Mouse (Mus musculus): ENCODE measurements at regions not wholly inside any gene's neighbourhood (a gene's known extent, or its start where the extent isn't known, plus 50 kb on each side); places are given as distances from the start of the nearest gene placed in this dataset.

DNA sequence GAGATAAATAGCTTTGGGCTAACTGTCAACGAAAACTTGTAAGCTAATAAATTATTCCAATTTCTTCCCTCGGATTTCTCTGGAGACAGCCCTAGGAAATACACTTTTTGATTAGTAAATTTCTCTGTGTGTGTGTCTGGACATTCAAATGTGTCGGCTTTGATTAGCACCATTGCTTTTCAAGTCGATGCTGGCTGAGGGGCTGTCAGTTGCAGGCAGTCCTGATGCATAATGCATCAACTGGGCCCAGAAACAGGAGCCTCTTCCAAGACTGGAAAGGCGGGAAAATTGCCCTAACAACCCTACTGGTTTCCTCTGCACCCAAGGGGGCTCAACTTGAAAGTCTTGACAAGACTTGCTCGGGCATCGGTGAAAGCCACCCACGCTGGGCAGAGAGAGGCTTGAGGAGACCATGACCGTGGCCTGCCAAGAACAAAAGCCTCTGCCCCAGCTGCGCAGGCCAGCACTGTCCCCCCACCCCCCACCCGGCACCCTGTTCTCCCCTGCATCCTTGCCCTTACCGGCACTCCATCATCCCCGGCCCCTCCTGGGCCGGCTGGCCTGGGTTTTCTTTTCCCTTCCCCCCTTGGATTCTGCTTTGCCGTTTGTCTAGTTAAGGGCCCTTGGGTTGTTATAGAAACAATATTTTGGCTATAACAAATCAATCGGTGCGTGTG, 108.1 kb upstream of the Tbca start:
- 46% methylated on average over 17 of the region's 17 CpGs for WGBS (ENCODE audit: insufficient replicate concordance)
- ATAC-seq (ENCODE audit: insufficient read depth) (no peak), DNase-seq (ENCODE audit: low read depth in 3 of 3, low spot score in 3 of 3) (no peak)
- Histone ChIP-seq H3K4me1 (replicated peaks; ENCODE audit: control insufficient read depth in 2 of 2, insufficient read depth in 2 of 2, low read length in 1 of 2) (no peaks in the 10 kb centered on the region), H3K9me3 (ENCODE audit: control insufficient read depth, low read length) (no peaks in the 10 kb centered on the region), H3K36me3 (replicated peaks; ENCODE audit: control insufficient read depth, insufficient read depth, low read depth) (no peaks in the 10 kb centered on the region), H3K4me3 (ENCODE audit: insufficient read depth in 1 of 2, low read depth in 2 of 2, low read length in 2 of 2) (no peak overlapping the region), H3K27ac (no peak overlapping the region), H3K4me2 (ENCODE audit: low read depth) (no peak overlapping the region), H3K27me3 (ENCODE audit: control insufficient read depth, insufficient read depth, low read length) (no peaks in the 10 kb centered on the region), H3K9ac (replicated peaks) (no peak overlapping the region)
- no peak for TF ChIP-seq EP300 (IDR thresholded peaks at IDR 0.05; ENCODE audit: low read depth)
- TF ChIP-seq CTCF (IDR thresholded peaks at IDR 0.05; ENCODE audit: low read depth) = no peak

DNA sequence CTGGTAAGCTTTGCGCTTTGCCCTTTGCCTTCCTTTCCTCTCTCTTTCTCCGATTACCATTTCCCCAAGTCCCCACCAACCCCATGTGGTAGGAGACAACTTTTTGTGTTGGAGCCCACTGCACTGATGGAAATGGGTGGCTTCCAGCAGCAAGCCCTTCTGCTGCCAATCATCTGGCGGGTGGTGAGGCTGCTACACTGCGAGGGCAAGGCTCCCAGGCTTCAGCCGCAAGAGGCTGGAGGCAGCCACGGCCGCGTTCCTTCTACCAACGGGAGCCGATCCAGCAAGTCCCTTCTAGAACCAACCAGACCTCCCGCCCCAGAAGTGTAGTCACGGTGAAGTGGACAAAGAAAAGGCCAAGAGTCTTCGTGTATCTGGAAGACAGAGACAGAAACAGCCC, 107.1 kb upstream of the Tbca start:
- no peak overlapping the region for H3K9ac ChIP-seq (replicated peaks)
- H3K27me3 ChIP-seq (ENCODE audit: control insufficient read depth, insufficient read depth, low read length) = no peaks in the 10 kb centered on the region
- H3K36me3 ChIP-seq (replicated peaks; ENCODE audit: control insufficient read depth, insufficient read depth, low read depth) = no peaks in the 10 kb centered on the region
- no peaks in the 10 kb centered on the region for H3K9me3 ChIP-seq (ENCODE audit: control insufficient read depth, low read length)
- no peak overlapping the region for H3K4me2 ChIP-seq (ENCODE audit: low read depth)
- 77% methylated on average over 13 of the region's 13 CpGs for WGBS (ENCODE audit: insufficient replicate concordance)
- ATAC-seq (ENCODE audit: insufficient read depth) (no peak), DNase-seq (ENCODE audit: low read depth in 3 of 3, low spot score in 3 of 3) (no peak)
- TF ChIP-seq EP300 (IDR thresholded peaks at IDR 0.05; ENCODE audit: low read depth) = no peak
- no peak for TF ChIP-seq CTCF (IDR thresholded peaks at IDR 0.05; ENCODE audit: low read depth)
- no peaks in the 10 kb centered on the region for H3K4me1 ChIP-seq (replicated peaks; ENCODE audit: control insufficient read depth in 2 of 2, insufficient read depth in 2 of 2, low read length in 1 of 2)
- H3K27ac ChIP-seq = no peak overlapping the region
- H3K4me3 ChIP-seq (ENCODE audit: insufficient read depth in 1 of 2, low read depth in 2 of 2, low read length in 2 of 2) = no peak overlapping the region

DNA sequence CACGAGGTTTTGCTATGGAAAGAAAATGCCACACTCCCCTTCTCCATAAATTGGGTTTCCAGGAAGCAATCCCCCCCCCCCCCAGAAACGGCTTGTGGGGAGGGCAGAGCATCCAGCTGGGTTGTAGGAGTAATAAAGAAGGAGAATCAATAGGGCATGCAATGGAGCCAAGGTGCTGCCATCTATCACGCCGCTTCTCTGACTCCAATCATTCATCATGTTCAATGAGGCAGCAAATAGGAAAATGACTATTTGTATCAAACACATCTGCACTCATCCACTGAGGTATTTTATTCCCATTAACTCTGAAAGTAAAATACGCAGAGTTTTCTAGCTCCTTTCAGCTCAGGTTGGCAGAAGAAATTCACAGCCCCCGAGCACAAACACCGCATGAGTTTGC, 103.5 kb upstream of the Tbca start:
- Histone ChIP-seq H3K27ac (no peak overlapping the region), H3K9me3 (ENCODE audit: control insufficient read depth, low read length) (no peaks in the 10 kb centered on the region), H3K9ac (replicated peaks) (no peak overlapping the region), H3K36me3 (replicated peaks; ENCODE audit: control insufficient read depth, insufficient read depth, low read depth) (no peaks in the 10 kb centered on the region), H3K27me3 (ENCODE audit: control insufficient read depth, insufficient read depth, low read length) (no peaks in the 10 kb centered on the region), H3K4me1 (replicated peaks; ENCODE audit: control insufficient read depth in 2 of 2, insufficient read depth in 2 of 2, low read length in 1 of 2) (no peaks in the 10 kb centered on the region), H3K4me2 (ENCODE audit: low read depth) (no peak overlapping the region), H3K4me3 (ENCODE audit: insufficient read depth in 1 of 2, low read depth in 2 of 2, low read length in 2 of 2) (no peak overlapping the region)
- no peak for DNase-seq (ENCODE audit: low read depth in 3 of 3, low spot score in 3 of 3)
- WGBS (ENCODE audit: insufficient replicate concordance) = 60% methylated on average over 7 of the region's 7 CpGs
- TF ChIP-seq CTCF (IDR thresholded peaks at IDR 0.05; ENCODE audit: low read depth) (no peak), EP300 (IDR thresholded peaks at IDR 0.05; ENCODE audit: low read depth) (no peak)
- no peak for ATAC-seq (ENCODE audit: insufficient read depth)

DNA sequence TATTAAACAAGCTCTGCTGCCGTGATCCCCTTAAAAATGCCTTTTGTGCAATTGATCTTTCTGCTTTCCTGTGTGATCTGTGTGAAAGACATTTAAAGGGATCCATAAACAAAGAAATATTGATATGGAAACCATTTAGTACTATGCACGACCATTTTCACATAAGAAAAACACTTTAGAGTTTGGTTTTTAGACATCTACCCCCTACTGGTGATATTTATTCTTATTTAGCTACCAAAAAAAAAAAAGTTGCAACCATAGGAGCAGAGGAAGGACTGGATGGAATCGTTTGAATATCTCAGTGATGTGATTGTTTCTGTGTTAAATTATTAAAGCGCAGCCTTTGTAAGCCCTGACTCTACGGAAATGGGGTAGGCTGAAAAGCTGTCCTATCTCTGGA, 101.4 kb upstream of the Tbca start:
- no peak for ATAC-seq (ENCODE audit: insufficient read depth)

DNA sequence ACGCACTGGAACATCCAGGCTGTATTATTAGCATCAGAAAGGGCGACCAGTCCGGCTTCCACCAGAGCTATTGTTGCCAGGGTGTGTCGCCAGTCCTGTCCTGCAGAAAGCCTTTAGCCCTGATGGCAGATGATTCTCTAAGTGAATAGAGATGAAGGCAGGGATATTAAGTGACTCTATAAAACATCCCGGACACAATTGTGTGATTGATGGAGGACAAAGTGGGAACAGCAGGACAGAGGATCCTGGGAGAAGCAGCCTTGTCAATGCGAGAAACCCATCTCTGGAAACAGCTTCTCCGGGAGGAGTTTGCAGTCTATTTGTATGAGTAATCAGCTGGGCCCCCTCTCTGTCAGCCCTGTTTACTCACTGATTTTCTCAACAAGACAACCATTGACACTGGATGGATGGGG, 82.1 kb upstream of the Tbca start:
- ATAC-seq (ENCODE audit: insufficient read depth) (no peak), DNase-seq (ENCODE audit: low read depth in 3 of 3, low spot score in 3 of 3) (no peak)
- no peak overlapping the region for H3K4me3 ChIP-seq (ENCODE audit: insufficient read depth in 1 of 2, low read depth in 2 of 2, low read length in 2 of 2)
- H3K27ac ChIP-seq = no peak overlapping the region
- TF ChIP-seq CTCF (IDR thresholded peaks at IDR 0.05; ENCODE audit: low read depth) (no peak), EP300 (IDR thresholded peaks at IDR 0.05; ENCODE audit: low read depth) (no peak)
- no peaks in the 10 kb centered on the region for H3K4me1 ChIP-seq (replicated peaks; ENCODE audit: control insufficient read depth in 2 of 2, insufficient read depth in 2 of 2, low read length in 1 of 2)
- WGBS (ENCODE audit: insufficient replicate concordance) = 5% methylated on average over 7 of the region's 7 CpGs
- H3K9ac ChIP-seq (replicated peaks) = no peak overlapping the region
- H3K27me3 ChIP-seq (ENCODE audit: control insufficient read depth, insufficient read depth, low read length) = peaks cover 87% of the 10 kb centered on the region
- no peaks in the 10 kb centered on the region for H3K36me3 ChIP-seq (replicated peaks; ENCODE audit: control insufficient read depth, insufficient read depth, low read depth)
- H3K9me3 ChIP-seq (ENCODE audit: control insufficient read depth, low read length) = no peaks in the 10 kb centered on the region
- H3K4me2 ChIP-seq (ENCODE audit: low read depth) = no peak overlapping the region

More for the DNA sequence above, 101.4 kb upstream of the Tbca start:
- H3K9ac ChIP-seq (replicated peaks) = no peak overlapping the region
- no peaks in the 10 kb centered on the region for H3K9me3 ChIP-seq (ENCODE audit: control insufficient read depth, low read length)
- no peak overlapping the region for H3K4me3 ChIP-seq (ENCODE audit: insufficient read depth in 1 of 2, low read depth in 2 of 2, low read length in 2 of 2)
- WGBS (ENCODE audit: insufficient replicate concordance) = 58% methylated on average over 5 of the region's 5 CpGs
- H3K27me3 ChIP-seq (ENCODE audit: control insufficient read depth, insufficient read depth, low read length) = no peaks in the 10 kb centered on the region
- DNase-seq (ENCODE audit: low read depth in 3 of 3, low spot score in 3 of 3) = no peak
- no peaks in the 10 kb centered on the region for H3K4me1 ChIP-seq (replicated peaks; ENCODE audit: control insufficient read depth in 2 of 2, insufficient read depth in 2 of 2, low read length in 1 of 2)
- H3K4me2 ChIP-seq (ENCODE audit: low read depth) = no peak overlapping the region
- no peak overlapping the region for H3K27ac ChIP-seq
- H3K36me3 ChIP-seq (replicated peaks; ENCODE audit: control insufficient read depth, insufficient read depth, low read depth) = no peaks in the 10 kb centered on the region
- TF ChIP-seq EP300 (IDR thresholded peaks at IDR 0.05; ENCODE audit: low read depth) = no peak
- no peak for TF ChIP-seq CTCF (IDR thresholded peaks at IDR 0.05; ENCODE audit: low read depth)
